Mouse (Mus musculus) heart, postnatal 0 days (tissue): ENCODE measurements at regions not wholly inside any gene's neighbourhood (a gene's known extent, or its start where the extent isn't known, plus 50 kb on each side); places are given as distances from the start of the nearest gene placed in this dataset.
"Not testable (repeated sequence)": the region's sequence is repeated elsewhere in the genome, so short reads cannot be mapped to it uniquely, and the experiment has no call there.

Source experiments
- ATAC-seq: fragments of 200-750 bp; cut with Nextera tagmentation; 2 replicates; pipeline ENCODE4 v1.8.0; 2017; ENCODE audit warnings: low read depth, moderate number of reproducible peaks, moderate library complexity; ENCODE audit not compliant: insufficient read depth
- DNase-seq: peaks from one replicate; pipeline ENCODE4 v3.0.0-alpha.2; 2016; ENCODE audit warnings: low spot score
- H3K27ac ChIP-seq: fragments of 300-500 bp; sonication (generic); 2 replicates; pipeline ENCODE4 v1.5.1; 2014; ENCODE audit warnings: low read depth, mild to moderate bottlenecking
- H3K27me3 ChIP-seq: fragments of 300-500 bp; sonication (generic); 2 replicates; pipeline ENCODE4 v1.6.1; 2014; ENCODE audit warnings: low read length, mixed read lengths; ENCODE audit not compliant: control insufficient read depth, insufficient read depth
- H3K36me3 ChIP-seq: fragments of 300-500 bp; sonication (generic); replicated peaks from 2 replicates; pipeline ENCODE4 v1.6.1; 2014; ENCODE audit warnings: low read length, mixed read lengths; ENCODE audit not compliant: control insufficient read depth, insufficient read depth
- H3K4me1 ChIP-seq: fragments of 300-500 bp; sonication (generic); 2 replicates; pipeline ENCODE4 v1.6.1; 2014; ENCODE audit warnings: antibody characterized with exemption; ENCODE audit not compliant: control insufficient read depth, insufficient read depth
- H3K4me2 ChIP-seq: fragments of 300-500 bp; sonication (generic); 2 replicates; pipeline ENCODE4 v1.6.1; 2014; ENCODE audit warnings: low read depth, mild to moderate bottlenecking, low read length, moderate library complexity
- H3K4me3 ChIP-seq: fragments of 300-500 bp; sonication (generic); 2 replicates; pipeline ENCODE4 v1.5.1; 2014; ENCODE audit warnings: low read depth, low read length
- H3K9ac ChIP-seq: fragments of 300-500 bp; sonication (generic); replicated peaks from 2 replicates; pipeline ENCODE4 v1.6.1; 2014; ENCODE audit warnings: low read depth, low read length, mixed read lengths
- H3K9me3 ChIP-seq: fragments of 300-500 bp; sonication (generic); replicated peaks from 2 replicates; pipeline ENCODE4 v1.6.1; 2016; ENCODE audit warnings: low read length; ENCODE audit not compliant: control insufficient read depth
- CTCF ChIP-seq: IDR thresholded peaks from 2 replicates; pipeline ENCODE4 v1.5.1; 2016; ENCODE audit warnings: antibody characterized with exemption, control low read depth, low read depth
- EP300 ChIP-seq: IDR thresholded peaks from 2 replicates; pipeline ENCODE4 v1.6.1; 2016; ENCODE audit warnings: antibody characterized with exemption, low read depth
- WGBS: fragments of 180-500 bp; shearing (Covaris S2); extraction: QIAGEN DNeasy Blood & Tissue Kit; methylation state at CpG from one replicate; pipeline ENCODE4 v1.1.7; 2014; 5-methylcytosine and 5-hydroxymethylcytosine counted together

DNA sequence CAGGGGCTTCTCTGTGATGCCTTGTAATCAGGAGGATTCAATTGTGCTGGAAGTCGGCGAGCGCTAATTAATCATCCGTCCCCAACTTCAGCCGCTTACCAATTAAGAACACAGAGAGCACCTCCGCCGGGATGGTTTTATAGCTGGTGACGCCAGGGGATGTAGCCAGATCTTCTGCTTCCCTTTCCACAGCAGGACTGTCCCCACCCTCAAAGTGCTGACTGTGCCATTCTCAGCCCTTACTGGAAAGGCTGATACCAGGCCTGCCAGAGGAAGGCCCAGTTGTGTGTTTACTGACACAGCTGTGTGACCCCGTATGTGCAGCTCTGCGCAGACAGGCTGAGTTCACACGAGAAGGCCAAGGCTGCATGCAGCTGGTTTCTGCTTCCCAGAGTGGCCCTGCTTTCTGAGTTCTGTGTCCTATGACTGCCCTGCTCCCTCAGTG is 59.9 kb upstream of the Bend4 start:
- Histone ChIP-seq H3K9ac (no peak overlapping the region), H3K4me2 (no peak overlapping the region), H3K27ac (no peak overlapping the region), H3K4me3 (no peak overlapping the region), H3K4me1 (no peaks in the 10 kb centered on the region), H3K36me3 (no peaks in the 10 kb centered on the region), H3K9me3 (no peaks in the 10 kb centered on the region), H3K27me3 (no peaks in the 10 kb centered on the region)
- ATAC-seq, result no peak
- WGBS, result 70% methylated on average over 11 of the region's 11 CpGs
- TF ChIP-seq CTCF (no peak), EP300 (no peak)
- no peak for DNase-seq

DNA sequence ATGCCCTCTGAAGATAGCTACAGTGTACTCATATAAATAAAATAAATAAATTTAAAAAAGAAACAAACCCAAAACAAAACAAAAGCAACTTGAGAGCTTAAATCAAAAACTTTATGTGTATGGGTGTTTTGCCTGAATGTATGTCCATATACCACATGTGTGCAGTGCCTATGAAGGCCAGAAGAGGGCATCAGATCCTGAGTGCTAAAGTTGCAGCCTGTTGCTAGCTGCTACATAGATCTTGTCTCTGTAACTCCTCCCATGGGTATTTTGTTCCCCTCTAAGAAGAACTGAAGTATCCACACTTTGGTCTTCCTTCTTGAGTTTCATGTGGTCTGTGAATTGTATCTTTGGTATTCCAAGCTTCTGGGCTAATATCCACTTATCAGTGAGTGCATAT is 62.6 kb upstream of the Bend4 start:
- not testable (repeated sequence) for DNase-seq, H3K27me3 ChIP-seq, ATAC-seq, H3K36me3 ChIP-seq, H3K9me3 ChIP-seq, H3K9ac ChIP-seq, H3K27ac ChIP-seq, H3K4me1 ChIP-seq, H3K4me2 ChIP-seq, H3K4me3 ChIP-seq

DNA sequence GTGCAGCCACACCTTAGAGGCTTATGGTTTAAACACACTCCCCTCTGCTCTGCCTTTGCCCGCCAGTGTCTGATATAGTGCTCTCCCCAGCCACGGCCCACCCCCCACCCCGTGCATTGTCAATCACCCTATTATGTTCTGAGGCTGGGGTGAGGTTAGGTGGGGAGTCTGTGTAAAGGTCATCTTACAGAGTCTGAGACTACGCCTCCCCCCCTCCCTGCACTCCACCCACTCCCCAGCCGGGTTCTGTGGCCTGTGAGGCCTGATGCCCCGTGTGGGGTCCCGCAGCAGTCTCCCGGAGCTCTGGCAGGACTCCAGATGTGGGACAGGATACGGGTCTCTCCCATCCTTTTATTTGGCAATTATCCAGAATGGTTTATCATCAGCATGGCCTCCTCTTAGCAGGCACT is 64.8 kb upstream of the Bend4 start:
- Histone ChIP-seq H3K27me3 (no peaks in the 10 kb centered on the region), H3K36me3 (no peaks in the 10 kb centered on the region), H3K9me3 (no peaks in the 10 kb centered on the region), H3K9ac (no peak overlapping the region), H3K4me1 (no peaks in the 10 kb centered on the region), H3K4me3 (no peak overlapping the region), H3K4me2 (no peak overlapping the region), H3K27ac (no peak overlapping the region)
- DNase-seq (no peak), ATAC-seq (no peak)
- TF ChIP-seq EP300 (no peak), CTCF (no peak)
- 39% methylated on average over 9 of the region's 9 CpGs for WGBS

DNA sequence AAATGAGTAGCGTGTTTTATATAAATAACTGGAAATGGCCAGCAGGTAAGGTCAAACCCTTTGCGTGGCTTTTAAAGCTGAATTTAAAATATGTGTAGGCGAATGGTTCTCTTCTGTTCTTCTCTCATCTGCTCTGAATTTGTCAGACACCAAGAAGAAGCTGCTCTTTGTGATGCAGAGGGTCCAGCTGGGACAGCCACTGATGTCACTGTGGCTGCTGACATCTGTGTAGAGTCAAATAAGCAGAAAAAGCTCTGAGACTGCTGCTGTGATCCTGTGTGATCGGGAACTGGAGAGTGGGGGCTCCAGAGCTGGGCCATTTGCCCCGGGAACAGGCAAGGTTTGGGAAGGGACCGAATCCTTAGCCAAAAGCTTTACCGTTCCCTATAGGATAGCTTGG is 68.6 kb upstream of the Bend4 start:
- H3K9ac ChIP-seq, result no peak overlapping the region
- no peaks in the 10 kb centered on the region for H3K9me3 ChIP-seq
- DNase-seq, result no peak
- H3K27me3 ChIP-seq, result no peaks in the 10 kb centered on the region
- H3K4me2 ChIP-seq, result no peak overlapping the region
- no peaks in the 10 kb centered on the region for H3K36me3 ChIP-seq
- TF ChIP-seq EP300 (no peak), CTCF (no peak)
- WGBS, result 77% methylated on average over 7 of the region's 7 CpGs
- no peak for ATAC-seq
- no peak overlapping the region for H3K27ac ChIP-seq
- H3K4me1 ChIP-seq, result no peaks in the 10 kb centered on the region
- no peak overlapping the region for H3K4me3 ChIP-seq

DNA sequence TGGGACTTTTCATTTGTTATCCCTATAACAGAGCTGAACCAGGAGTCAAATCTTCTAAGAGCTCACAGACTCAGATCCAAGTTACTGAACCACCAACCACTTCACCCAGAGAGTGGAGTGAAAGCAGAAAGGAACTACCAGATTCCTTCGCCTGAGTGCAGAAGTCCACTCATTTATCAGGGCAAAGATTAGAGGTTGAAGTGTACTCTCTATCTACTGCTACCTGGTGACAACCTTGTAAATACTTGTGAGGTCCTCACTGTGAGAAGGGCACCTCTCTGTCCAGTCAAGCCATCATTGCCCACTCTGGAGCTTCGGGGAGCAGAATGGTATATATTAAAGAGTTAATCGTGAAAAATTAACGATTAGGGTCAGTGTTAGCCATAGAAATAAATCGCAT is 87.4 kb upstream of the Shisa3 start:
- H3K27ac ChIP-seq, result no peak overlapping the region
- no peak for ATAC-seq
- no peaks in the 10 kb centered on the region for H3K36me3 ChIP-seq
- no peak for TF ChIP-seq EP300
- TF ChIP-seq CTCF, result no peak
- H3K27me3 ChIP-seq, result no peaks in the 10 kb centered on the region
- H3K4me3 ChIP-seq, result no peak overlapping the region
- no peaks in the 10 kb centered on the region for H3K4me1 ChIP-seq
- H3K9ac ChIP-seq, result no peak overlapping the region
- DNase-seq, result no peak
- H3K9me3 ChIP-seq, result no peaks in the 10 kb centered on the region
- no peak overlapping the region for H3K4me2 ChIP-seq
- 76% methylated on average over 5 of the region's 5 CpGs for WGBS

DNA sequence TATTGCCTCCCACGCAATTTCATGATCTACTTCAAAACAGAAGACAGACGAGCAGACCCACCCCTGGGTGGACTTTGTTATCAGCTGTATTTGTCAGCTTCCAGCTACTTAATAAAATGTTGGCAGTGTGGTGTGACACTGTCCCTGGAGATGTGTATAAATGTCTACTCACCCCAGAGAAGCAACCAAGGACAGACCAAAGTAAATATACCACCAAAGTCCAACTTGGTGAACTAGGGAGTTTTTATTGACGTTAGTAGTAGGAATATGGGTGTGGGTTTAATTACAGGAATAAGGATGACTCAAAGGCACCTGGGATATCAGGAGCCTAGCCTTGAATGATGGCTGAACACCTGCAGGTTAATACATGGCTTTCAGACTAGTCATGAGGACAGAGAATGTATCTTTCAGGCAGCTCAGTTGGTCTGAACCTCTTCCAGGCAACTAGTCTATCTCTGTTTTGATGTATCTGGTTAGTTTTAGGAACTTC is 86.2 kb upstream of the Shisa3 start:
- Histone ChIP-seq H3K4me3 (no peak overlapping the region), H3K27ac (no peak overlapping the region), H3K36me3 (no peaks in the 10 kb centered on the region), H3K4me2 (no peak overlapping the region), H3K4me1 (no peaks in the 10 kb centered on the region), H3K9ac (no peak overlapping the region), H3K27me3 (no peaks in the 10 kb centered on the region), H3K9me3 (no peaks in the 10 kb centered on the region)
- TF ChIP-seq CTCF, result no peak
- TF ChIP-seq EP300, result no peak
- 53% methylated on average over 3 of the region's 3 CpGs for WGBS
- ATAC-seq, result no peak
- no peak for DNase-seq
